9 mouse cellular contexts compared by ENCODE assay signal in genomic region chr3:102691802-102692484, GRCm38 (mm10). TPM values are rescaled to one million over a fixed set of nuclear protein-coding genes. Genes with fewer than 3 reads are reported as not detected.
DNase-seq lines count a peak whose midpoint lies in the region; ATAC-seq and TF ChIP-seq lines count a peak whose summit lies in the region.
"Had no signal": no experiment of that assay in that cellular context is flagged by ENCODE, and none has a peak within 500 bp of the region (broad histone marks: within the 10 kb centered on the region; RNA-seq: fewer than 3 reads in every experiment).

No protein-coding gene starts in this region.

- intact Hi-C loops in heart, postnatal 25 days (cut with DNase I): loop anchor here (1.0 to 2.0 kb wide), 3 partner anchors 357 to 443 kb away; no protein-coding TSS in a partner anchor

- no peak overlapping the region for H3K9ac ChIP-seq in forebrain, embryonic 13.5 days
- no peak overlapping the region for H3K9ac ChIP-seq in lung, embryonic 16.5 days (ENCODE audit: low read length)
- H3K9ac ChIP-seq: liver, embryonic 15.5 days had no signal

- no peak overlapping the region for H3K4me3 ChIP-seq in G1E (ENCODE audit: low read depth, low read length)
- no peak overlapping the region for H3K4me3 ChIP-seq in forebrain, embryonic 13.5 days
- H3K4me3 ChIP-seq in lung, embryonic 16.5 days (ENCODE audit: low read length): no peak overlapping the region
- H3K4me3 ChIP-seq: liver, embryonic 15.5 days had no signal

- no peak overlapping the region for H3K27ac ChIP-seq in forebrain, embryonic 13.5 days
- H3K27ac ChIP-seq in lung, embryonic 16.5 days (ENCODE audit: low read length): no peak overlapping the region
- H3K27ac ChIP-seq: liver, embryonic 15.5 days had no signal

- ATAC-seq in G1E (ENCODE audit: extremely low read depth, insufficient number of reproducible peaks, low FRiP score, poor library complexity, severe bottlenecking): no peak
- ATAC-seq in forebrain, embryonic 13.5 days: peak; percentile 93
- ATAC-seq in lung, embryonic 16.5 days (ENCODE audit: low read depth): peak; percentile 74; the same call in 1 of the 2 replicates
- no peak for ATAC-seq in activated CD4-positive, CD25-positive, alpha-beta regulatory T cell, adult 4 months

- TF ChIP-seq CTCF in G1E (IDR thresholded peaks at IDR 0.05; ENCODE audit: low read depth, low read length): 0 out of 2 replicates have a peak, but pooled peaks have one; percentile 36
- peak; percentile 94 for TF ChIP-seq CTCF in brain, embryonic 14.5 days (IDR thresholded peaks at IDR 0.05; ENCODE audit: borderline replicate concordance, extremely low read depth, insufficient read depth, insufficient read length)

- WGBS in forebrain, embryonic 13.5 days: 48% methylated on average over 11 of the region's 11 CpGs
- 39% methylated on average over 11 of the region's 11 CpGs for WGBS in large intestine, adult 2 months
- WGBS in lung, embryonic 16.5 days: 35% methylated on average over 11 of the region's 11 CpGs

- H3K4me1 ChIP-seq in G1E (ENCODE audit: insufficient read depth, low read depth, low read length): no peaks in the 10 kb centered on the region
- H3K4me1 ChIP-seq in forebrain, embryonic 13.5 days: no peaks in the 10 kb centered on the region
- H3K4me1 ChIP-seq in lung, embryonic 16.5 days (replicated peaks; ENCODE audit: control insufficient read depth, insufficient read depth, low read length): peaks cover 3% of the 10 kb centered on the region; the same call in 1 of the 2 replicates
- H3K4me1 ChIP-seq: liver, embryonic 15.5 days had no signal

- H3K36me3 ChIP-seq in G1E (replicated peaks): no peaks in the 10 kb centered on the region
- H3K36me3 ChIP-seq in forebrain, embryonic 13.5 days (ENCODE audit: poor library complexity, severe bottlenecking): no peaks in the 10 kb centered on the region
- no peaks in the 10 kb centered on the region for H3K36me3 ChIP-seq in lung, embryonic 16.5 days (ENCODE audit: control insufficient read depth, insufficient read depth, low read length)
- H3K36me3 ChIP-seq: liver, embryonic 15.5 days had no signal

- H3K9me3 ChIP-seq in G1E (replicated peaks): no peaks in the 10 kb centered on the region
- H3K9me3 ChIP-seq in forebrain, embryonic 13.5 days (replicated peaks): no peaks in the 10 kb centered on the region
- H3K9me3 ChIP-seq in lung, embryonic 16.5 days (ENCODE audit: control insufficient read depth, low read length): no peaks in the 10 kb centered on the region
- H3K9me3 ChIP-seq: liver, embryonic 15.5 days had no signal

- H3K4me2 ChIP-seq in forebrain, embryonic 13.5 days: no peak overlapping the region
- H3K4me2 ChIP-seq in lung, embryonic 16.5 days (ENCODE audit: low read depth, low read length): no peak overlapping the region
- H3K4me2 ChIP-seq: liver, embryonic 15.5 days had no signal

- DNase-seq in G1E (ENCODE audit: low spot score): peak; percentile 19
- peak; percentile 89 for DNase-seq in brain, embryonic 14.5 days (ENCODE audit: low read depth)
- DNase-seq in heart, postnatal 25 days (ENCODE audit: low spot score): peak; percentile 27
- peak; percentile 35 for DNase-seq in large intestine, adult 2 months (ENCODE audit: low read depth, low spot score)
- peak; percentile 91 for DNase-seq in retina, embryonic 14.5 days (ENCODE audit: low spot score)

- no peak for TF ChIP-seq POLR2A in brain, embryonic 14.5 days (IDR thresholded peaks at IDR 0.05; ENCODE audit: borderline replicate concordance, extremely low read depth, insufficient read depth, insufficient read length, poor library complexity, severe bottlenecking)

- H3K27me3 ChIP-seq in G1E (ENCODE audit: insufficient read depth, low read length): no peaks in the 10 kb centered on the region
- H3K27me3 ChIP-seq in forebrain, embryonic 13.5 days: no peaks in the 10 kb centered on the region
- H3K27me3 ChIP-seq in lung, embryonic 16.5 days (ENCODE audit: control insufficient read depth, insufficient read depth, low read depth, low read length): no peaks in the 10 kb centered on the region
- H3K27me3 ChIP-seq: liver, embryonic 15.5 days had no signal

RNA-seq across cellular contexts. Expression of gene Tspan2, which starts 42.4 kb away (rescaled TPM):
- not detected in 2 replicates for total RNA-seq in G1E (2014; fragmentation: Nextera tagmentation)
- total RNA-seq in G1E (2017): 0.11 and 0.12 TPM in 2 replicates
- polyA plus RNA-seq in G1E (2012): not detected in 2 replicates
- 6.4 and 8.1 TPM in 2 replicates for polyA plus RNA-seq in brain, embryonic 14.5 days (2012; rRNA removed)
- 5.6 and 5.8 TPM in 2 replicates for polyA plus RNA-seq in forebrain, embryonic 13.5 days (2015; fragmentation: Nextera tagmentation; extraction: Ambion mirVana)
- 10 to 100 TPM; 12.7 to 15.0 TPM for total RNA-seq in heart, postnatal 25 days (2021)
- polyA plus RNA-seq in large intestine, adult 2 months (2012; rRNA removed): 2.5 and 3.5 TPM in 2 replicates
- polyA plus RNA-seq in lung, embryonic 16.5 days (2015; fragmentation: Nextera tagmentation; extraction: Ambion mirVana): 17.7 and 17.9 TPM in 2 replicates
- polyA plus RNA-seq in activated CD4-positive, CD25-positive, alpha-beta regulatory T cell, adult 4 months (2017; shearing (Covaris generic)): 1 to 10 TPM; 1.0 to 1.8 TPM

Comparison
In these comparisons a context has a peak if more than half of its experiments do, and no peak if none do; other contexts are left out.
1. ATAC-seq: peak in forebrain, embryonic 13.5 days (single experiment) and lung, embryonic 16.5 days (single experiment); none in G1E (single experiment) and activated CD4-positive, CD25-positive, alpha-beta regulatory T cell, adult 4 months (single experiment).
2. DNase-seq: peak in every context shown above with its lines; median percentile 91 in retina, embryonic 14.5 days; 89 in brain, embryonic 14.5 days; 35 in large intestine, adult 2 months; 27 in heart, postnatal 25 days; 19 in G1E.